8 mouse cellular contexts compared by ENCODE assay signal in the genomic region with DNA sequence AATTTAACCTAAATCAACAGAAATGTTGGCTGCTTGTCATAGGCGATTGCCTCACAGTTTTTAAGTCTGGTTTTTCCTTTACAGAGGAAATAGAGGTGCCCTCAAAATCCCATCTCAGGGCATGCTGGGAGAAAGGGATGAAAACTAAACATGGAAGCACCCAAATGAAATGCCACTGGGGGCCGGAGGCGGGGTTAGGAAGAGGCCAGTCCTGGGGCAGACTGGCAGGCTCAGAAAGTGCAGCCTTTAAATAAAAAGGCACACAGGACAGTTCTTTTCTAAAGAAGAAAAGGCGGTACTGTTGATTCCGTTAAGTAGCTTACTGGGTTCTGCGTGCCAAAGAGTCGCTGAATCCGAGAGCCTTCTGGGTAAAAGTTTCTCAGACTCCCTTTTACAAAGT.
DNase-seq lines count a peak whose midpoint lies in the region; ATAC-seq and TF ChIP-seq lines count a peak whose summit lies in the region.

No protein-coding gene starts in this region.

- 47% methylated on average over 8 of the region's 8 CpGs for WGBS in heart, adult 2 months
- under 1% methylated on average over 8 of the region's 8 CpGs for WGBS in forebrain, embryonic 12.5 days
- 5% methylated on average over 8 of the region's 8 CpGs for WGBS in limb, embryonic 14.5 days
- 9% methylated on average over 8 of the region's 8 CpGs for WGBS in stomach, embryonic 16.5 days

- no peaks in the 10 kb centered on the region for H3K79me2 ChIP-seq in heart, adult 2 months (replicated peaks; ENCODE audit: control insufficient read depth, insufficient read depth, low read length)

- no peak for TF ChIP-seq CTCF in heart, adult 2 months (IDR thresholded peaks at IDR 0.05)
- no peak for TF ChIP-seq CTCF in ES-Bruce4 (IDR thresholded peaks at IDR 0.05; ENCODE audit: low read depth, low read length)

- peak overlapping the region; percentile 88 for H3K27ac ChIP-seq in heart, adult 2 months
- 0 out of 2 replicates have a peak overlapping the region, but pooled peaks have one; percentile 15 for H3K27ac ChIP-seq in ES-Bruce4 (ENCODE audit: insufficient read depth, low read length)
- peak overlapping the region; percentile 84 for H3K27ac ChIP-seq in forebrain, embryonic 12.5 days
- H3K27ac ChIP-seq in limb, embryonic 14.5 days (replicated peaks; ENCODE audit: low read depth, low read length): peak overlapping the region; percentile 91
- peak overlapping the region; percentile 94 for H3K27ac ChIP-seq in stomach, embryonic 16.5 days (ENCODE audit: low read length)

- peak overlapping the region; percentile 75 for H3K4me2 ChIP-seq in forebrain, embryonic 12.5 days
- H3K4me2 ChIP-seq in limb, embryonic 14.5 days (replicated peaks; ENCODE audit: low read depth, low read length, severe bottlenecking): peak overlapping the region; percentile 68
- peak overlapping the region; percentile 57 for H3K4me2 ChIP-seq in stomach, embryonic 16.5 days (ENCODE audit: low read depth, low read length)

- ATAC-seq in forebrain, embryonic 12.5 days (ENCODE audit: low FRiP score): peak; percentile 44; the same call in 1 of the 2 replicates
- ATAC-seq in limb, embryonic 14.5 days (ENCODE audit: low FRiP score, low read depth): peak; percentile 27
- ATAC-seq in stomach, embryonic 16.5 days (ENCODE audit: insufficient read depth, low FRiP score): 0 out of 2 replicates have a peak, but pooled peaks have one; percentile 5

- no peak for TF ChIP-seq EP300 in heart, adult 2 months (IDR thresholded peaks at IDR 0.05; ENCODE audit: insufficient read depth, low read depth, low read length)
- TF ChIP-seq EP300 in ES-Bruce4 (IDR thresholded peaks at IDR 0.05; ENCODE audit: insufficient read depth, low read depth, low read length): no peak

- intact Hi-C loops in heart, adult 2 months (cut with DNase I): loop anchor here (5.0 kb wide), 1 partner anchor 76 kb away; no protein-coding TSS in a partner anchor
- intact Hi-C loops in heart, postnatal 25 days (cut with DNase I): no loop called here

- H3K4me3 ChIP-seq in heart, adult 2 months: peak overlapping the region; percentile 66
- no peak overlapping the region for H3K4me3 ChIP-seq in ES-Bruce4 (ENCODE audit: low read depth, low read length)
- peak overlapping the region; percentile 64 for H3K4me3 ChIP-seq in forebrain, embryonic 12.5 days (replicated peaks)
- H3K4me3 ChIP-seq in limb, embryonic 14.5 days (replicated peaks; ENCODE audit: low read length): peak overlapping the region; percentile 69
- peak overlapping the region; percentile 69 for H3K4me3 ChIP-seq in stomach, embryonic 16.5 days (replicated peaks; ENCODE audit: low read length)

- H3K4me1 ChIP-seq in heart, adult 2 months (ENCODE audit: control insufficient read depth, insufficient read depth, low read length): no peaks in the 10 kb centered on the region; the same call in 1 of the 2 replicates
- no peaks in the 10 kb centered on the region for H3K4me1 ChIP-seq in ES-Bruce4 (ENCODE audit: control insufficient read depth, insufficient read depth, low read length)
- peaks cover 40% of the 10 kb centered on the region for H3K4me1 ChIP-seq in forebrain, embryonic 12.5 days
- H3K4me1 ChIP-seq in limb, embryonic 14.5 days (ENCODE audit: control insufficient read depth, insufficient read depth, low read length): peaks cover 21% of the 10 kb centered on the region
- H3K4me1 ChIP-seq in stomach, embryonic 16.5 days (ENCODE audit: control insufficient read depth, insufficient read depth, low read length): peaks cover 27% of the 10 kb centered on the region; the same call in 1 of the 2 replicates

- no peaks in the 10 kb centered on the region for H3K9me3 ChIP-seq in ES-Bruce4 (replicated peaks; ENCODE audit: control insufficient read depth, insufficient read depth, low read length, poor library complexity, severe bottlenecking)
- no peaks in the 10 kb centered on the region for H3K9me3 ChIP-seq in forebrain, embryonic 12.5 days
- H3K9me3 ChIP-seq in limb, embryonic 14.5 days (ENCODE audit: control insufficient read depth, low read length): no peaks in the 10 kb centered on the region
- no peaks in the 10 kb centered on the region for H3K9me3 ChIP-seq in stomach, embryonic 16.5 days (replicated peaks; ENCODE audit: control insufficient read depth, low read length)

- no peak for TF ChIP-seq POLR2A in heart, adult 2 months (IDR thresholded peaks at IDR 0.05; ENCODE audit: insufficient read depth, low read depth, low read length)
- TF ChIP-seq POLR2A in ES-Bruce4 (IDR thresholded peaks at IDR 0.05; ENCODE audit: insufficient read depth, low read length): no peak
- TF ChIP-seq POLR2A in limb, embryonic 14.5 days (IDR thresholded peaks at IDR 0.05; ENCODE audit: borderline replicate concordance, extremely low read depth, insufficient read depth, insufficient read length): no peak

- H3K36me3 ChIP-seq in heart, adult 2 months (ENCODE audit: control insufficient read depth, insufficient read depth, low read length): no peaks in the 10 kb centered on the region
- no peaks in the 10 kb centered on the region for H3K36me3 ChIP-seq in ES-Bruce4 (ENCODE audit: control insufficient read depth, insufficient read depth, low read length, poor library complexity, severe bottlenecking)
- no peaks in the 10 kb centered on the region for H3K36me3 ChIP-seq in forebrain, embryonic 12.5 days (replicated peaks)
- no peaks in the 10 kb centered on the region for H3K36me3 ChIP-seq in limb, embryonic 14.5 days (ENCODE audit: control insufficient read depth, insufficient read depth, low read length)
- H3K36me3 ChIP-seq in stomach, embryonic 16.5 days (ENCODE audit: control insufficient read depth, insufficient read depth, low read length): no peaks in the 10 kb centered on the region

- no peaks in the 10 kb centered on the region for H3K27me3 ChIP-seq in heart, adult 2 months (ENCODE audit: control insufficient read depth, insufficient read depth, low read length)
- no peaks in the 10 kb centered on the region for H3K27me3 ChIP-seq in ES-Bruce4 (ENCODE audit: control insufficient read depth, insufficient read depth, low read length, poor library complexity, severe bottlenecking)
- no peaks in the 10 kb centered on the region for H3K27me3 ChIP-seq in forebrain, embryonic 12.5 days
- H3K27me3 ChIP-seq in limb, embryonic 14.5 days (ENCODE audit: control insufficient read depth, insufficient read depth, low read length): no peaks in the 10 kb centered on the region
- H3K27me3 ChIP-seq in stomach, embryonic 16.5 days (ENCODE audit: control insufficient read depth, insufficient read depth, low read length): no peaks in the 10 kb centered on the region

- no peak overlapping the region for H3K9ac ChIP-seq in heart, adult 2 months (ENCODE audit: low read depth, low read length)
- no peak overlapping the region for H3K9ac ChIP-seq in ES-Bruce4 (ENCODE audit: low read depth, poor library complexity, severe bottlenecking)
- peak overlapping the region; percentile 68; the same call in 1 of the 2 replicates for H3K9ac ChIP-seq in forebrain, embryonic 12.5 days
- H3K9ac ChIP-seq in limb, embryonic 14.5 days (ENCODE audit: low read depth, low read length, severe bottlenecking): peak overlapping the region; percentile 73; the same call in 1 of the 2 replicates
- peak overlapping the region; percentile 79 for H3K9ac ChIP-seq in stomach, embryonic 16.5 days (ENCODE audit: low read length)

- no peak for DNase-seq in heart, adult 2 months
- no peak for DNase-seq in heart, postnatal 25 days (ENCODE audit: low spot score)
- peak; percentile 24 for DNase-seq in limb, embryonic 14.5 days (ENCODE audit: low spot score)
- DNase-seq in right cerebral cortex, postnatal 36 days (ENCODE audit: low spot score in 2 of 2): no peak
- DNase-seq in gastrocnemius, adult 8-10 months (ENCODE audit: low spot score in 2 of 2): no peak

Comparison
In these comparisons a context has a peak if more than half of its experiments do, and no peak if none do; other contexts are left out.
1. H3K27ac ChIP-seq: peak in every context shown above with its lines; median percentile 94 in stomach, embryonic 16.5 days; 91 in limb, embryonic 14.5 days; 88 in heart, adult 2 months; 84 in forebrain, embryonic 12.5 days; 15 in ES-Bruce4.
2. H3K9ac ChIP-seq: peak in forebrain, embryonic 12.5 days (single experiment), limb, embryonic 14.5 days (single experiment) and stomach, embryonic 16.5 days (single experiment); none in heart, adult 2 months (single experiment) and ES-Bruce4 (single experiment).
3. Peak in every context shown above with its lines, with median percentiles within 50 percentile points of each other: ATAC-seq and H3K4me2 ChIP-seq.